Mouse (Mus musculus): ENCODE measurements around the gene Fabp2. TPM values are rescaled to one million over a fixed set of nuclear protein-coding genes. Genes with fewer than 3 reads are reported as not detected.

Gene Fabp2
- not detected in 2 replicates for polyA plus RNA-seq (2014; fragmentation: Nextera tagmentation; extraction: Ambion mirVana)

DNA sequence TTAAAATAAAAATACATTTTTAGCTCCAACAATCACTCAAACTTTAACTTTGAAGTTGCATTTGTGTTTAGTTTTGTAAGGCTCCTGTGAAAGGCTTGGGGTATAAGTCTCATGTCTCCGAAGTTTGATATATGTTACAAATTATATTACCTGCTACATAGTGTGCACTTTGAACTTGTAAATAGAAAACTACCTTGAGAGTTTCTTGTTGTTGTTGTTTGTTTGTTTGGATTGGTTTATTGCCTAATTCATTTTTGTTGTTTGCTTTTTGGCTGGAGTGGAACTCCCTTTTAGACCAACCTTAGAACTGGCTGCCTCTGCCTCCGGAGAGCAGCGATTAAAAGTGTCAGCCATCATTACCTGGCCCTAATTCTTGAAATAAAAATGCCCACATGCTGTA, at the start of gene Fabp2:
TSS of gene Fabp2 (plus strand) at position 301 of the 400 bp plus-strand sequence.
- Histone ChIP-seq H3K9ac (ENCODE audit: low read length) (no peak within 1 kb of the TSS), H3K27ac (ENCODE audit: low read depth, low read length) (no peak within 1 kb of the TSS), H3K36me3 (ENCODE audit: control insufficient read depth, insufficient read depth, low read length) (no peaks in the 10 kb centered on the region), H3K27me3 (replicated peaks; ENCODE audit: control insufficient read depth, insufficient read depth, low read length) (no peaks in the 10 kb centered on the region), H3K4me1 (ENCODE audit: control insufficient read depth, insufficient read depth, low read length) (no peaks in the 10 kb centered on the region), H3K4me3 (ENCODE audit: low read depth, low read length) (no peak within 1 kb of the TSS), H3K9me3 (replicated peaks; ENCODE audit: control insufficient read depth, low read length) (no peaks in the 10 kb centered on the region), H3K4me2 (ENCODE audit: low read length) (no peak within 1 kb of the TSS)
- ATAC-seq (no peak), DNase-seq (ENCODE audit: low spot score) (no peak)
- 98% methylated on average over 3 of the region's 3 CpGs for WGBS

- H3K4me3 ChIP-seq (ENCODE audit: low read depth, low read length) = no peak overlapping the region
- no peak overlapping the region for H3K4me2 ChIP-seq (ENCODE audit: low read length)
- DNase-seq (ENCODE audit: low spot score) (no peak), ATAC-seq (no peak)
- no peaks in the 10 kb centered on the region for H3K9me3 ChIP-seq (replicated peaks; ENCODE audit: control insufficient read depth, low read length)
- WGBS = 85% methylated on average over 5 of the region's 5 CpGs
- H3K9ac ChIP-seq (ENCODE audit: low read length) = no peak overlapping the region
- no peak overlapping the region for H3K27ac ChIP-seq (ENCODE audit: low read depth, low read length)
- no peaks in the 10 kb centered on the region for H3K27me3 ChIP-seq (replicated peaks; ENCODE audit: control insufficient read depth, insufficient read depth, low read length)
- H3K36me3 ChIP-seq (ENCODE audit: control insufficient read depth, insufficient read depth, low read length) = no peaks in the 10 kb centered on the region
- H3K4me1 ChIP-seq (ENCODE audit: control insufficient read depth, insufficient read depth, low read length) = no peaks in the 10 kb centered on the region
These were observed 46.4 kb upstream of the Fabp2 start for GRCm38 (mm10) chr3:122848410-122849034.

DNA sequence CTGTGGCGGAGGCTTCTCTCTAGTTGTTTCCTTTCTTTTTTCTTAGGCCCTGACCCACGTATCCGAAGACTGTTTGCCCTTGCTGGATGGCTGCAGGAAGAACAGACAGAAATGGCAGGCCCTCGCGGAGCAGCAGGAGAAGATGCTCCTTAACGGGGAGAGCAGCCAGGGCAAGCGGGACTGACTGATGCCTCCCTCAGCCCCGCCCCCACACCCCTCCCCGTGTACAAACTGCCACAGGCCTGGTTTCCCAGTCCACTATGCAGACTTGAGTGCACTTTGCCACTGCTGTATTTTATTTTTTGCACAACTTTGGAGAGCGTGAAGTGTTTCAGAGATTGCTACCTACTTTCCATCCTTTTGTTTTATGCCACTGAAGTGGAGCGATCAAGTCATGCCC, 39.7 kb upstream of the Fabp2 start:
- ATAC-seq (no peak), DNase-seq (ENCODE audit: low spot score) (no peak)
- 42% methylated on average over 11 of the region's 11 CpGs for WGBS
- no peak overlapping the region for H3K9ac ChIP-seq (ENCODE audit: low read length)
- no peaks in the 10 kb centered on the region for H3K36me3 ChIP-seq (ENCODE audit: control insufficient read depth, insufficient read depth, low read length)
- H3K4me1 ChIP-seq (ENCODE audit: control insufficient read depth, insufficient read depth, low read length) = no peaks in the 10 kb centered on the region
- H3K4me2 ChIP-seq (ENCODE audit: low read length) = no peak overlapping the region
- H3K4me3 ChIP-seq (ENCODE audit: low read depth, low read length) = no peak overlapping the region
- H3K9me3 ChIP-seq (replicated peaks; ENCODE audit: control insufficient read depth, low read length) = no peaks in the 10 kb centered on the region
- no peak overlapping the region for H3K27ac ChIP-seq (ENCODE audit: low read depth, low read length)
- no peaks in the 10 kb centered on the region for H3K27me3 ChIP-seq (replicated peaks; ENCODE audit: control insufficient read depth, insufficient read depth, low read length)

DNA sequence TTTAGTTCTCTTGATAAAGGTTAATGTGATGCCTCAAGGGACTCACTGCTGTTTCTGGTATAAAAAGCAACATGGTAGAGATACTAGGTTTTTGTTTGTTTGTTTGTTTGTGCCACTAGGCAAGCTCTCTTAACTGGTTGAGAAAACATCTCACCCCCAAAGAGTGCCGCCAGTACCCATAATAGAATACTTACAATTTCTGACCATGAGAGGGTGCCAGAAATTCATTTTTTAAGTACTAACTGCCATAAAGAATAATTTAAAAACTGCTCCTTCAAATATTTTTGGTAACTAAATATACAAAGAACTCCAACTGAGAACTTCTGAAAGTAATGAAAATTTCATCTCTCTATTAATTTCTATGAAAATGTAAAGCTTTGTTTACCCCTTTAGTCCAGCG, 35.0 kb upstream of the Fabp2 start:
- ATAC-seq = no peak
- 87% methylated on average over 2 of the region's 2 CpGs for WGBS
- no peaks in the 10 kb centered on the region for H3K4me1 ChIP-seq (ENCODE audit: control insufficient read depth, insufficient read depth, low read length)
- H3K9me3 ChIP-seq (replicated peaks; ENCODE audit: control insufficient read depth, low read length) = no peaks in the 10 kb centered on the region
- H3K27me3 ChIP-seq (replicated peaks; ENCODE audit: control insufficient read depth, insufficient read depth, low read length) = no peaks in the 10 kb centered on the region
- no peak overlapping the region for H3K27ac ChIP-seq (ENCODE audit: low read depth, low read length)
- DNase-seq (ENCODE audit: low spot score) = no peak
- H3K4me3 ChIP-seq (ENCODE audit: low read depth, low read length) = no peak overlapping the region
- no peak overlapping the region for H3K4me2 ChIP-seq (ENCODE audit: low read length)
- H3K36me3 ChIP-seq (ENCODE audit: control insufficient read depth, insufficient read depth, low read length) = no peaks in the 10 kb centered on the region
- no peak overlapping the region for H3K9ac ChIP-seq (ENCODE audit: low read length)

DNA sequence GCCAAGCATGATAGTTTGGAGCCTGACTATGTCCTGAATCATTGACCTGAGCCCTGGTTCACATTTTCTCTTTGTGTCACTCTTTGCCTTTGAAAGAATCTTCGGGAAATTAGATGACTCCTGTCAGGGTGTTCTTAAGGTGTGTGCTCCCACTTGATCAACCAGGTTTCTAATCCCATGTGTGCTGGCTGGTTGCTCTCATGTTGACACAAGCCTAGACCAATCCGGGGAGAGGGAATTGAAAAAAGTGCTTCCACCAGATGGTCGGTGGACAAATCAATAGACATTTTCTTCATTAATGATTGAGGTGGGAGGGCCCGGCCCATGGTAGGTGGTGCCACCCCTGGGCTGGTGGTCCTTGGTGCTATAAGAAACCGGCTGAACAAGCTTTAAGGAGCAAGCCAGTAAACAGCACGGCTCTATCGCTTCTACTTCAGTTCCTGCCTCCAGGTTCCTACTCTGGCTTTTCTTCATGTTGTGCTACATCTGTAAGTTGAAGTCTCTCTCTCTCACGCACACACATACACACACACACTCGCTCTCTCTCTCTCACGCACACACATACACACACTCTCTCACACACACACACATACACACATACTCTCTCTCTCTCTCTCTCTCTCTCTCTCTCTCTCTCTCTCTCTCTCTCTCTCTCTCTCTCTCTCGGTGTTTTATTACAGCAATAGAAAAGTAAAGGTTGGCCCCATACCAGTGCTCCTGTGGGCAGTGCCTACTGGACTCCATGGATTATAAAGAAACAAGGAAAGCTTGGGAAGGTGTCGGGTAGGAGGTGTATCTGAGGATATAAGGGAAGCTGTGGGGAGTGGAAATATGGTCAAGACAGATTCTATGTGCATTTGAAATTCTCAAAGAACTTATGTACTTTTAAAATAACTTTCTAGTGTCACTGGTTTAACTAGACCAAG, 34.0 kb upstream of the Fabp2 start:
- H3K27me3 ChIP-seq (replicated peaks; ENCODE audit: control insufficient read depth, insufficient read depth, low read length) = no peaks in the 10 kb centered on the region
- WGBS = 92% methylated on average over 12 of the region's 12 CpGs
- no peaks in the 10 kb centered on the region for H3K4me1 ChIP-seq (ENCODE audit: control insufficient read depth, insufficient read depth, low read length)
- H3K4me2 ChIP-seq (ENCODE audit: low read length) = no peak overlapping the region
- no peak overlapping the region for H3K9ac ChIP-seq (ENCODE audit: low read length)
- H3K36me3 ChIP-seq (ENCODE audit: control insufficient read depth, insufficient read depth, low read length) = no peaks in the 10 kb centered on the region
- no peak for DNase-seq (ENCODE audit: low spot score)
- ATAC-seq = no peak
- H3K27ac ChIP-seq (ENCODE audit: low read depth, low read length) = no peak overlapping the region
- H3K4me3 ChIP-seq (ENCODE audit: low read depth, low read length) = no peak overlapping the region
- no peaks in the 10 kb centered on the region for H3K9me3 ChIP-seq (replicated peaks; ENCODE audit: control insufficient read depth, low read length)

DNA sequence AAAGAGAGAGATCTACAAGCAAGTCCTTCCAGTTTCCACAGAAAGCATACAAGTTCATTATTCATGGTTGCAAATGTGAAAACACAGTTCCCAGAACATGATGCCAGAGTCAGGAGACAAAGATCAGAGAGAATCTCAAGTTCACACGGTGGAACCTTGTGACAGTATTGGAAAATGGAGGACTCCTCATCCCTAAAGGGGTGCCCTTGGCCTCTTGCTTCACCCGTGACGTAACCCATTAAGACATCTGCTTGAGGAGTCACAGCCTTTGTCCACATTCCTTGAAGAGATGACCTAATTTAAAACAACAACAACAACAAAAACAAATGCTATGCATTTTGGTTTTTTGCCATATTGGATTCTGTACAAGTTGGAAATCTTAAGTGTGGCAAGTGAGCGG, 29.8 kb upstream of the Fabp2 start:
- no peak for ATAC-seq
- H3K9ac ChIP-seq (ENCODE audit: low read length) = no peak overlapping the region
- no peaks in the 10 kb centered on the region for H3K27me3 ChIP-seq (replicated peaks; ENCODE audit: control insufficient read depth, insufficient read depth, low read length)
- H3K4me3 ChIP-seq (ENCODE audit: low read depth, low read length) = no peak overlapping the region
- no peak overlapping the region for H3K27ac ChIP-seq (ENCODE audit: low read depth, low read length)
- no peaks in the 10 kb centered on the region for H3K36me3 ChIP-seq (ENCODE audit: control insufficient read depth, insufficient read depth, low read length)
- no peak overlapping the region for H3K4me2 ChIP-seq (ENCODE audit: low read length)
- H3K4me1 ChIP-seq (ENCODE audit: control insufficient read depth, insufficient read depth, low read length) = no peaks in the 10 kb centered on the region
- DNase-seq (ENCODE audit: low spot score) = no peak
- 83% methylated on average over 4 of the region's 4 CpGs for WGBS
- H3K9me3 ChIP-seq (replicated peaks; ENCODE audit: control insufficient read depth, low read length) = no peaks in the 10 kb centered on the region

- no peak overlapping the region for H3K4me2 ChIP-seq (ENCODE audit: low read length)
- no peak for DNase-seq (ENCODE audit: low spot score)
- no peak overlapping the region for H3K27ac ChIP-seq (ENCODE audit: low read depth, low read length)
- H3K4me3 ChIP-seq (ENCODE audit: low read depth, low read length) = no peak overlapping the region
- no peak overlapping the region for H3K9ac ChIP-seq (ENCODE audit: low read length)
- H3K4me1 ChIP-seq (ENCODE audit: control insufficient read depth, insufficient read depth, low read length) = no peaks in the 10 kb centered on the region
- H3K9me3 ChIP-seq (replicated peaks; ENCODE audit: control insufficient read depth, low read length) = no peaks in the 10 kb centered on the region
- WGBS = 94% methylated on average over 1 of the region's 1 CpGs
- H3K36me3 ChIP-seq (ENCODE audit: control insufficient read depth, insufficient read depth, low read length) = no peaks in the 10 kb centered on the region
- no peak for ATAC-seq
- no peaks in the 10 kb centered on the region for H3K27me3 ChIP-seq (replicated peaks; ENCODE audit: control insufficient read depth, insufficient read depth, low read length)
These were observed 26.6 kb upstream of the Fabp2 start for GRCm38 (mm10) chr3:122868270-122868669.

DNA sequence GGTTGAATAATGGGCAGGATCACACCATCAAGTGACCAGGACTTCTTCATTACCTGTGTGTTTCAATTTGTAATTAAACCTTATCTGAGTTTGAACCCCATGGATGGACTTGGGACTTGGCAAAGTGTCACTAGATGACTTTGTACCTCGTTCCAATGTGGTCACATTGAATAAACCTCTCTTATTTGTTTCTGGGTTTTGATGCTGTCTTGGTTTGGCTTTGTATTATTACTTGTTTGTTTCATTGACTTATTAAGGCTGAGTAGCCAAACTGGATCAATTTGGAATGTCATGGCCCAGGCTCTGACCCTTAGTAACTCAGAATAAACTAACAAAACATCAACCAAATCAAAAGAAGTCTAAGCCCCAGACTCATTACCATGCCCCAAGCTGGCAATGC, 23.3 kb upstream of the Fabp2 start:
- 77% methylated on average over 1 of the region's 1 CpGs for WGBS

GRCm38 (mm10) chr3:122876870-122877269, 18.0 kb upstream of the Fabp2 start:
- no peak overlapping the region for H3K27ac ChIP-seq (ENCODE audit: low read depth, low read length)
- no peaks in the 10 kb centered on the region for H3K36me3 ChIP-seq (ENCODE audit: control insufficient read depth, insufficient read depth, low read length)
- 92% methylated on average over 2 of the region's 2 CpGs for WGBS
- no peak overlapping the region for H3K9ac ChIP-seq (ENCODE audit: low read length)
- no peak overlapping the region for H3K4me3 ChIP-seq (ENCODE audit: low read depth, low read length)
- no peak overlapping the region for H3K4me2 ChIP-seq (ENCODE audit: low read length)
- DNase-seq (ENCODE audit: low spot score) (no peak), ATAC-seq (no peak)
- no peaks in the 10 kb centered on the region for H3K9me3 ChIP-seq (replicated peaks; ENCODE audit: control insufficient read depth, low read length)
- no peaks in the 10 kb centered on the region for H3K27me3 ChIP-seq (replicated peaks; ENCODE audit: control insufficient read depth, insufficient read depth, low read length)
- H3K4me1 ChIP-seq (ENCODE audit: control insufficient read depth, insufficient read depth, low read length) = no peaks in the 10 kb centered on the region

More for the DNA sequence above, 23.3 kb upstream of the Fabp2 start:
- no peak overlapping the region for H3K9ac ChIP-seq (ENCODE audit: low read length)
- no peak overlapping the region for H3K4me3 ChIP-seq (ENCODE audit: low read depth, low read length)
- no peak for ATAC-seq
- H3K27me3 ChIP-seq (replicated peaks; ENCODE audit: control insufficient read depth, insufficient read depth, low read length) = no peaks in the 10 kb centered on the region
- H3K36me3 ChIP-seq (ENCODE audit: control insufficient read depth, insufficient read depth, low read length) = no peaks in the 10 kb centered on the region
- no peaks in the 10 kb centered on the region for H3K9me3 ChIP-seq (replicated peaks; ENCODE audit: control insufficient read depth, low read length)
- no peaks in the 10 kb centered on the region for H3K4me1 ChIP-seq (ENCODE audit: control insufficient read depth, insufficient read depth, low read length)
- H3K4me2 ChIP-seq (ENCODE audit: low read length) = no peak overlapping the region
- no peak for DNase-seq (ENCODE audit: low spot score)
- no peak overlapping the region for H3K27ac ChIP-seq (ENCODE audit: low read depth, low read length)

Data from forebrain, embryonic 14.5 days (tissue).